Mouse (Mus musculus) intestine, postnatal 0 days (tissue): ENCODE measurements at regions not wholly inside any gene's neighbourhood (a gene's known extent, or its start where the extent isn't known, plus 50 kb on each side); places are given as distances from the start of the nearest gene placed in this dataset.
A peak's percentile ranks its signal among the peaks of the same experiment; 100 is the strongest.

Experiments used
- ATAC-seq: fragments of 200-750 bp; cut with Nextera tagmentation; 2 replicates; pipeline ENCODE4 v1.8.0; 2017; ENCODE audit warnings: mild to moderate bottlenecking, moderate TSS enrichment, moderate library complexity
- H3K27ac ChIP-seq: fragments of 300-500 bp; sonication (generic); 2 replicates; pipeline ENCODE4 v1.5.1; 2014; ENCODE audit warnings: mild to moderate bottlenecking, low read depth, low read length, moderate library complexity
- H3K27me3 ChIP-seq: fragments of 300-500 bp; sonication (generic); replicated peaks from 2 replicates; pipeline ENCODE4 v1.6.1; 2014; ENCODE audit warnings: low read length, mixed read lengths; ENCODE audit not compliant: control insufficient read depth, insufficient read depth
- H3K36me3 ChIP-seq: fragments of 300-500 bp; sonication (generic); 2 replicates; pipeline ENCODE4 v1.6.1; 2014; ENCODE audit warnings: mild to moderate bottlenecking, moderate library complexity; ENCODE audit not compliant: control insufficient read depth, insufficient read depth
- H3K4me1 ChIP-seq: fragments of 300-500 bp; sonication (generic); replicated peaks from 2 replicates; pipeline ENCODE4 v1.6.1; 2014; ENCODE audit warnings: antibody characterized with exemption, low read length, mixed read lengths; ENCODE audit not compliant: control insufficient read depth, insufficient read depth
- H3K4me2 ChIP-seq: fragments of 300-500 bp; sonication (generic); replicated peaks from 2 replicates; pipeline ENCODE4 v1.6.1; 2014; ENCODE audit warnings: low read depth, mild to moderate bottlenecking, moderate library complexity
- H3K4me3 ChIP-seq: fragments of 300-500 bp; sonication (generic); 2 replicates; pipeline ENCODE4 v1.5.1; 2014; ENCODE audit warnings: low read depth, low read length
- H3K9ac ChIP-seq: fragments of 300-500 bp; sonication (generic); 2 replicates; pipeline ENCODE4 v1.6.1; 2014; ENCODE audit warnings: mild to moderate bottlenecking, low read depth, low read length
- H3K9me3 ChIP-seq: fragments of 300-500 bp; sonication (generic); 2 replicates; pipeline ENCODE4 v1.6.1; 2016; ENCODE audit warnings: mixed run types; ENCODE audit not compliant: control insufficient read depth
- CTCF ChIP-seq: sonication (generic); IDR thresholded peaks from 2 replicates; pipeline ENCODE4 v1.5.1; 2016; ENCODE audit warnings: low read depth, mild to moderate bottlenecking, control low read depth, antibody characterized with exemption, moderate library complexity

DNA sequence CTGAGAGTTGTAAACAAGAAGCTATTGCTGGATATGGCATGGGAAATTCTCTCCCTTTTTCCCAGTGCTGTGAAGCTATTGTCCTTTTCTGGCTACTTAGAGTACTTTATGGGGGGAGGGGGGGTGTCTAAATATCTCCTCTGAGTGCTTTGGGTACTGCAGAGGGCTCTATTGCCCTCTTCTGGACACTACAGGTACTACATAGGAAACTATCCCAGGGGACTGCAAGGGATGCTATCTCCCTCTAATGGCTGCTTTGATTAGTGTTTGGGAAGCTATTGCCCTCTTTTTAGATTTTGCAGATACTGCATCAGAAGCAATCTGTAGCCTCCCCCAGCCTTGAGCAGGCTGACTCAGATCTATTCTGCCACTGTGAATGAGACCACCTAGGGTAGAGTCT is 55.8 kb upstream of the 5430402E10Rik start:
- peak; percentile 32 for TF ChIP-seq CTCF
- Histone ChIP-seq H3K4me1 (no peaks in the 10 kb centered on the region), H3K27me3 (no peaks in the 10 kb centered on the region), H3K4me3 (no peak overlapping the region), H3K4me2 (no peak overlapping the region), H3K36me3 (no peaks in the 10 kb centered on the region), H3K9ac (no peak overlapping the region), H3K9me3 (no peaks in the 10 kb centered on the region), H3K27ac (no peak overlapping the region)
- no peak for ATAC-seq
